Mouse (Mus musculus): ENCODE measurements around the gene Taz.

Taz gene

DNA sequence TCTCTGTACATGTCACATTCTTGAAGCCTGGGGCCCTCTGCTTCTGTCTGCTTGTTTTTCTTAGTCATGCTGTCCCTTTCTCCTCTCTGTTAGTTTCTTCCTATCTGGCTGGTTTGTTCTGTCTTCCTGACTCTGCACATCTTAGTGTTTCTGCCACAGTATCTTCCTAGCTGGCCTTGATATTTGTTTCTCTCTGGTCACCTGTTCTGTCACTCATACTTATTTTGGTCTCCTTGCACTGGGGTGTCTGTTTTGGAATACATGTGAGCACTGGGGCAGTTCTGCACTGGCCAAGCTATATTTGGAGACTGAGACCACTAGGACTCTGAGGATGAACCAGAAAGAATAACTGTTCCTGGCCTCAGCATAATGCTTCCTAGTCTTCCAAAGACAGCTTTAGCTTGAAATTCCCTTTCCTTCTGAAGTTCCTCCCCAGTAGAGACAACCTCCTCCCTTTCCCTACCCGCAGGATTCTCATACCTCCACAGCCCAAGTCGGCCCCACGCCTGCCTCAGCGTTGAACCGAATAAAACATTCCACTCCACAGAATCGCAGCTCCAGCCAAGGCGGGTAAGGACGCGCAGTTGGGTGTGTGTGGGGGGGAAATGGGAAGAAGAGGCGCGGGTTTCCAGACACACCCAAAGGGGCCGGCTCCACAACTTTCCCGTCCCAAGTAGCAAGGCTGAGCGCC, 526 bp upstream of the Taz start:
- no peak for DNase-seq (ENCODE audit: low spot score in 2 of 2)

DNA sequence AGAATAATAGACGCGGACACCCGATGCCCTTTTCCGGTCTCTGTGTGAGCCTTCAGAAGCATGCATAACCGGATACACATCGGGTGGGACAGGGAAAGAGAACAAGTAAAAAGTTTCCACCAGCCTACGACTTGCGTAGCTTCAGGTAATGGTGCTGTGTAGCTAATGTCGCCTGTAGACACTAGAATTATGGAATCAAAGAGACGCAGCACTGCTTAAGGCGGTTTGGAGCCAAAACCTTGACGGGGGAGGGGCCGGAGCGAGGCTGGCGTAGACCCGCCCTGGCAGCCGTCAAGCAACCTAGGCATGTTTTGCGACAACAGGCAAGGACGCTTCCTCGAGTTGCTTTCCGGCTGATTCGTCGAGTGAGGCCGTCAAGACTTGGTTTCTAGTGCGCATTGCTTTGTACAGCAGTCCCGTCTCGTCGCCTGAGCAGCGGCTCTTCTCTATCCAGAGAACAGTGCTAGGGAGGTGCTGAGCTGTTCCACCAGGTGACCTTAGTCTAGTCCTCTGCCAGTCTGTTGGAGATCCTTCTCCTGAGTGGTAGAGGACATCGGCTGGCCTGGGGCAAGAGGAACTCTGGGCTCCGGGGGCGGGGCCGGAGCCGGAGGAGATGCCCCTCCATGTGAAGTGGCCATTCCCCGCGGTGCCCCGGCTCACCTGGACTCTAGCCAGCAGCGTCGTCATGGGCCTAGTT, 831 bp downstream of the Taz start:
- peak; percentile 83 to 89 for DNase-seq (ENCODE audit: low spot score in 2 of 2)

DNA sequence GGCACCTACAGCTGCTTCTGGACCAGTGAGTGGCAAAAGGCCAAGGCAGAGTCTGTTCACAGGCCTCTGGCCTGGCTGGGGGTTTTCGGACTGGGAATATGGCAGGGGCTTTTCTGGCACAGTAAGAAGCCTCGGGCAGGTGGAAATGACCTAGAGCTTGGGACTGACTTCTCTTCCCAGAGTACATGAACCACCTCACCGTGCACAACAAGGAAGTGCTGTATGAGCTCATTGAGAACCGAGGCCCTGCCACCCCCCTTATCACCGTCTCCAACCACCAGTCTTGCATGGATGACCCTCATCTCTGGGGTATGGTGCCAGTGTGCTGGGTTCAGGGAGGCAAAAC, 1.4 kb downstream of the Taz start:
- no peak for DNase-seq (ENCODE audit: low spot score in 2 of 2)

DNA sequence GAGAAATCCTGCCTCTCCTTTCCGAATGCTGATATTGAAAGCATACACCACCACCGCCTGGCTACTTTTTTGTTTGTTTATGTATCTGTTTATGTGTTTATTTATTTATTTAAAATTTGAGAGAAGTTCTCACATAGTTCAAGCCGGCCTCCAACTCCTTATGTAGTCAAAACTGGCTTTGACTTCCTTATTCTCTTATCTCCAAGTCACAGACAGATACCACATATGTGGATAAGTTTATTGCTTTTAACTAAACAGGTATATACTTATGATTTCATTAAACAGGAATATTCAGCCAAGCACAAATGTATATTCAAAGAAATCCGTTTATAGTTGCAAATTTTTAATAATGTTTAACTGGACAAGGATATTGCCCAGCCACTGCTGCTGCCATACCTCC, 11.7 kb downstream of the Taz start:
- DNase-seq (ENCODE audit: low spot score in 2 of 2): no peak

DNA sequence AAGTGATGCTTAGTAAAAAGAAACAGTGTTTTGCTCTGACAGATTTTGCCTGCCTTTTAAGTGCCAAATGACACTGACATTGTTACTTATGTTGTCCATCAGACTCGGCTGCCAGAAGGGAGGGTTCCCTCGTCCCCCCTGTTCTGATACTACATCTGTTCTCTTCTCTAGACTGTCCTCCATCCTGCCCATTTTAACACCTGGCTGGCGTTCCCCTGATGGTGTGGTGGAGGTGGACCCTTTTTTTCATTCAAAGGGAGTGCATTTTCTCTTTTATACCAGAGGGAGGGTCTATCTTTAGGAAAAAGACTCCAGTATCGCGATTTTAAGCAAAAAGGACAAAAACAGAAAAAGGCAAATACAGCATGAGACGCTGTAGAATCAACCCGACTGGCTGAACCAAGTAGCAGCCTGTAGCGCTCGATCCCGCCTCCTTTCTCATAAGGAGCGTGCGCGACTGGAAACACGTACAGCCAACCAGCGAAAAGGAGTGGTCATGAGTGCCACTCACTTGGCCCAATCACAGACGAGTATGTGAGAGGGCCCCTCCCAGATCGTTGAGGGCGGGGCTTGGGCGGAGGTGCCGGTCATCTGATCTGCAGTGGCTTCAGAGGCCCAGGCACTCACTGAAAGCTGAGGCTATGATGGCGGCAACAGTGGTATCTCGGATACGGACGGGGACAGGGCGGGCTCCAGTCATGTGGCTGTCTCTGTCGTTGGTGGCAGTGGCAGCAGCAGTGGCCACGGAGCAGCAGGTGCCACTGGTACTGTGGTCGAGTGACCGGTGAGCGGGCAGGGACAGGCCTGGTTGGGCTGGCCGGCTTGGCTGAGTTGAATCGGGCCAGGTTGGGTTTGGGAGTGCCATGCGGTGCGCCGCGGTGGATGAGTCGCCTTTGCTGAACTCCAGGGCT, 15.1 kb downstream of the Taz start, which contains the start of gene Atp6ap1:
TSS of gene Atp6ap1 (plus strand) at position 560 of the 911 bp plus-strand sequence.
- peak; percentile 94 to 96 for DNase-seq (ENCODE audit: low spot score in 2 of 2)

DNA sequence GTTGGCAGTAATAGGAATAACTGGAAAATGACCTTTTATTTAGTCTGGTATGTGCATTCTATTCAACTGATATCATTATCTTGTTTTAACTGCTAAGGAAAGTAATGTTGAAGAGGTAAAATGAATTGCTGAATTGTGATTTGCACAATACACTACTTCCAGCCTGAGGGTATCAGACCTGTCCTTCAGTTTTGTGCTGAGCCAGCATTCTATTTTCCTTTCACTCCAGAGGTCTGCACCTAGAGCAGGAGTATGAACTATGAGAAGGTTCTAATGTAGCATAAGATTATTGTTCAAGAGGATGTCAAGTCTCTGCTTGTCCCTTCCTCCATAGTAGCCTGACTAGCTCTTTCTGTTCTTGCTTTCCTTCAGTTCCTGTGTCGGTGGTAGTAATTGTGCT, 16.6 kb downstream of the Taz start:
- no peak for DNase-seq (ENCODE audit: low spot score in 2 of 2)

DNA sequence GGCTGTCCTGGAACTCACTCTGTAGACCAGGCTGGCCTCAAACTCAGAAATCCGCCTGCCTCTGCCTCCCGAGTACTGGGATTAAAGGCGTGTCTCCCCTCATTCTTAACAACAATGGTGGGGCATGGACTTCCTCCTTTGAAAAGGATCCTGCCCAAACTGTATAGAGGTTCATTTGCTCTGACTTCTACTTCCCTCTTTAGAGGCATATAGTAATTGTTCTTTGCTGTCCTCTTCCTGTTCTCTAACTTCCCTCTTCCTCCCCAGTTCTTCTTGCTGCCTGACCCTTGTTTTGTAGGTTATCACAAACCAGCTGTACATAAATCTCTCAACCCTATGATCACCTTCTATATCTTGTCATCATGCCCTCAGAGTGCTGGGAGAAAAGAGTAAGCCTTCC, 18.0 kb downstream of the Taz start:
- DNase-seq (ENCODE audit: low spot score in 2 of 2): no peak

DNA sequence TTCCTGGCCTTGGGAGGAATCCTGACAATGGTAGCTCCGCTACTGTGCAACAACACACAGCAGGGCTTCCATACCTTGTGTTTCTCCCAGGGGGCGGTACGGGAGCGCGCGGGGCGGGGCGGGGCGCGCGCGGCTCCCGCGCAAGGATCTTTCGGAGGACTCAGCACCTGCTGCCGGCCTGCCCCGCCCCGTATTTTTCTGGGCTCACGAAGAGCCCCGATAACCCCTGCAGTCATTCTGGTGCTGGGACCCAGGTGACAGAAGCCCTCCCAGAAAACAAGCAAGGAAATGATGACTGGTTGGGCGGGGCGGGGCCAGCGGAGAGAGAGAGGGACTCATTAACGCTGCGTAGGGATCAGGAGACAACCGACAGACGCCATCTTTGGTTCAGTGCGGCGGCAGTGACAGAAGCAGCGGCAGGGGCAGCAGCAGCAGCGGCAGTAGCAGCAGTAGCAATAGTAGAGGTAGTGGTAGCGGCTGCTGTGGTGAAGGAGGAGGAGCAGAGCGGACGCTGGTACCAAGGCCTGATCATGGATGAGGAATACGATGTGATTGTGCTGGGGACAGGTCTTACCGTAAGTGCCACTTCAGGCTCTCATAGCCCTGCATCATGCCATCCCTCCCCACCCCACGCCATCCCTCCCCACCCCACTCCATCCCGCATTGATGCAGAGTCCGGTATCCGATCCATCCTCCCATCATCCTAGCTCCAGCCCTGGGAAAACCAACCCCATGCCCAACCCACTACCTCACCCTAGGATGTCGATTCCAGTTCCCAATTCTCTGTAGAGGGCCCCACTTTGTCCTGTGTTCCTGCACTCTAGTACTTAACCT, 23.4 kb downstream of the Taz start, which contains the start of gene Gdi1:
TSS of gene Gdi1 (plus strand) at position 132 of the 834 bp plus-strand sequence.
- peak; percentile 59 to 74 for DNase-seq (ENCODE audit: low spot score in 2 of 2)

DNA sequence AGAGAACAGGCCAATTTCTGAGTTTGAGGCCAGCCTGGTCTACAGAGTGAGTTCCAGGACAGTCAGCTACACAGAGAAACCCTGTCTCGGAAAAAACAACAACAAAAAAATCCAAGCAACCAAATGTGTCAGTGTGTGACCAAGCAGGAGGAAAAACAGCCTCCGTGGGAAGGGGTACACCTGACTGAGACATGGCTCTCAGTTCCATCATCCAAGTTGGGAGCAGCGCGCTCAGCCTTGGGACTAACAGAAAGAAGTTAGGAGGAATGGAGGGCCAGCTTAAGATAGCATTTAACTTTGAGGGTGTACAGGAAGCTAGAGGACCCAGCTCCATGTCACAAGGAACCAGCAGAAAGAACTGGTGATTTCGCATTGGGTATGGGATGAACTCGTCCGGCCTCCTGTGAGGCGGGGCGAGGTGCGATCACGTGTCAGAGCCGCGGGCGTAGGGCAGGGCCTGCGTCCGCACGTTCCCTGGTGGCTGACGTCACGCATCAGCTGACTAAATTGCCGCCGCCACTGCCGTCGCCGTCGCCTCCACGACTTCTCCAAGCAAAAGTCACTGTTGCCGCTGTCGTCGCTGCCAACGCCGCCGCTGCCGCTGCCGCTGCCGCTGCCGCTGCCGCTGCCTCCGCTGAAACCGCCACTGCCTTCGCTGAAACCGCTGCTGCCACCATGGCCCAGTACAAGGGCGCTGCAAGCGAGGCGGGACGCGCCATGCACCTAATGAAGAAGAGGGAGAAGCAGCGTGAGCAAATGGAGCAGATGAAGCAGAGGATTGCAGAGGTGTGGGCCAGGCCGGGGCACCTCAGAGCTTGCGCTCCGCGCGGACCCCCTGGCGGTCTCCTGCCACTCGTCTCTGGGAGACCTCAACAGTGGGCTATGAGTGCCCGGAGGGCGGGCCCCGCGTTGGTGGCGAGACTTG, 31.1 kb downstream of the Taz start, which contains the start of gene Fam50a:
TSS of gene Fam50a (plus strand) at position 494 of the 925 bp plus-strand sequence.
- peak; percentile 87 to 88 for DNase-seq (ENCODE audit: low spot score in 2 of 2)

DNA sequence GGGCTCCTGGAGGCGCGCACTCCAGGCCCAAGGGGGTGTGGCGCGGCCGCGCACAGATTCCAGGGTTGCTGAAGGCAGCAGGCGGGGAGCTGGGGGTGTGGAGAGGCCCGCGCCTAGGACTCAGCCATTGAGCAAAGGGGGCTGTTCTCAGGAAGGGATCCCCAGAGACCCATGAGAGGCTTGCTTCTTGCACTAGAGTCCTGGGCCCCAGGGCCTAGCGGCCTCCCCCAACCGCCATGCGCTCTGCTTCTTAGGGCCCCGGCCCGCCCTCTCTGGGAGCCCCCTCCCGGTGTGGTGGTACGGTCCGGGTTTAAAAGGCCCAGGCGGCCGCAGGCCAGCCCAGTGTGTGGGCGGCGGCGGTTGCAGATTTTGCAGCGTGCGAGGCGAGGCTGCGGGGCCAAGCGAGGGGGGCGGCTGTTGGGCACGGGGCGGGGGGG, 47.0 kb downstream of the Taz start, which contains the start of gene Plxna3:
TSS of gene Plxna3 (plus strand) at position 342 of the 437 bp plus-strand sequence.
- DNase-seq (ENCODE audit: low spot score in 2 of 2): peak; percentile 62 to 65

DNA sequence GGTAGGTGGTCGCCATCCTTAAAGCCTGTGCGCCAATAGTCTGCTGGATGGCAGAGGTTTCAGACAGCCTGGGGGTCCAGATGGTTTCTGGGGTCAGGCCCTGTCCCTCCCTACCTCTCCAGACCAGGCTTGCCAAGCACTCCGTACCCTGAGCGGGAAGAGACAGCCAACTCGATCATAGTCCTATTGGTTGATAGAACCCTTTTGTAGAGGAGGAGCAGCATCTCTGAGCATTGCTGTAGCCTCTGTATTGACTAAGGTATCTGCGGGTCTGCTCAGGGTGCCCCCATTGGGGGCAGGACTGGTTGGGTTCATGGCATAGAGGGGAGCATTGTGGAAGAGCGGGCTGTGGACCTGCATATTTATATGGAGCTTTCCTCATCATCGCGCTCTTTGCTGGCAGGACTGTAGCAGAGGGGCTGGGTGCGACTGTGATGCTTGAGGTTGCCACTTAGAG, 47.5 kb downstream of the Taz start:
- no peak for DNase-seq (ENCODE audit: low spot score in 2 of 2)

DNA sequence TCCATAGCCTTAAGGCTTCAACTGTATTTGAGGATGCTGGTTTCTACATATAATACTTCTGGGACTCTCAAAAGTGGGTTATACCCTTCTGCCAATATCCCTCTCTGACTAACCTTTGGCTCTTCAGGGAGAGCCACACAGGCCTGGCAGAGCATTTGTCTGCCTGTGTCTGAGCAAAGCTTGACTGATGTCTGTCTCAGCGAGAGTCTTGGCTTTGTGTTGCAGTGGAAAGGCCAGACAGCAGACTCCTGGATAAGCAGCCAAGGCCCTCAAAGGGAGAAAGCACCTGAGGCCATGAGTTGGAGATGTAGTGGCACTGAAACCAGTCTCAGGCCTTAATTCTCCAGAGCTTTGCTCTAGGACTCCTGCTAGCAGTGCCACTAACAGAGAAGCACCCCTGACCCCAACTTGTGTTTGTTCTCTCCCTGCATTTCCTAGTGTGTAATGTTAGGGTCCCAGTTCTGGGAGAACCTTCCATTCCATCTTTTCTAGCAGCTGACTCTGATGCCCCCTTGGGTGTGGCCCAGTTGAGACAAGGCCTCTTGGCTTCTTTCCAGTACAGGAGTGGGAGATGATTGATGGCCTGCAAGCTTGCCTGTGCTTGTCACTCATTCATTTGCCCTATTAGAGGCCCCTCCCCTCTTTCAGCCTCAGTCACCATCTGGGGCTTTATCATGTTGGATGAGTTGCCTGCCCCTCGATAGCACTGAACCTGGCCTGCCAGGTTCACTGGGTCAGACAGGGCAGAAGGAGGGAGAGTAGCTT, 48.6 kb downstream of the Taz start:
- DNase-seq (ENCODE audit: low spot score in 2 of 2): no peak
